Mouse (Mus musculus) left cerebral cortex, adult 6 months (tissue): Measurements from ENCODE around the gene Lnx2. TPM values are rescaled to one million over a fixed set of nuclear protein-coding genes. Genes with fewer than 3 reads are reported as not detected.

Experiments
- long read RNA-seq, 2 experiments: library from polyadenylated mRNA; unstranded; transcript quantifications; one replicate each; pipeline ENCODE4 v2.0.0; 2019 to 2020
- polyA plus RNA-seq: library from polyadenylated mRNA; unstranded; fragments of <200 nt; fragmentation: Nextera tagmentation; gene quantifications from 2 replicates; pipeline ENCODE4 v1.2.3, GENCODE M21; 2021

The Lnx2 gene
- 1.2 and 1.6 TPM in 2 replicates for polyA plus RNA-seq
- long read RNA-seq, experiment 1, full-length matches to known transcripts: 4 of 10 reads
- long read RNA-seq, experiment 1, partial matches to known transcripts: 3 of 10 reads
- long read RNA-seq, experiment 1, other reads (novel, unspliced or antisense): 3 of 10 reads
- long read RNA-seq, experiment 2, full-length matches to known transcripts: 2 of 2 reads
- long read RNA-seq, experiment 2, partial matches to known transcripts: 0 of 2 reads
- long read RNA-seq, experiment 2, other reads (novel, unspliced or antisense): 0 of 2 reads

GRCm38 (mm10) chr5:147076026-147076798 lies at the start of gene Lnx2:
TSS of gene Lnx2 (minus strand) at chr5:147076586.

GRCm38 (mm10) chr5:147076799-147077165 lies 396 bp upstream of the Lnx2 start, which contains the start of gene Polr1d:
TSS of gene Polr1d (plus strand) at chr5:147077050.

Other genes with a start within 250 kb of the Lnx2 start
- 1,254 and 1,302 TPM in 2 replicates for gene Rpl21, start 243.7 kb downstream of the Lnx2 start, polyA plus RNA-seq
- 8.2 and 9.7 TPM in 2 replicates for gene Rasl11a, start 231.5 kb downstream of the Lnx2 start, polyA plus RNA-seq
- gene Gtf3a, start 127.9 kb downstream of the Lnx2 start, polyA plus RNA-seq: 54.1 and 67.1 TPM in 2 replicates
- gene Mtif3, start 112.8 kb downstream of the Lnx2 start, polyA plus RNA-seq: 30.1 and 39.2 TPM in 2 replicates
- gene Polr1d, start 464 bp upstream of the Lnx2 start, polyA plus RNA-seq: 163 and 171 TPM in 2 replicates
- gene Gsx1, start 112.1 kb upstream of the Lnx2 start, polyA plus RNA-seq: 0.22 and 0.45 TPM in 2 replicates
- not detected in 2 replicates for gene Pdx1, start 193.4 kb upstream of the Lnx2 start, polyA plus RNA-seq
- not detected in 2 replicates for gene Cdx2, start 230.7 kb upstream of the Lnx2 start, polyA plus RNA-seq
- gene Urad, start 245.9 kb upstream of the Lnx2 start, polyA plus RNA-seq: not detected in 2 replicates